Mouse (Mus musculus): ENCODE measurements around the gene Mms19.

The Mms19 gene

DNA sequence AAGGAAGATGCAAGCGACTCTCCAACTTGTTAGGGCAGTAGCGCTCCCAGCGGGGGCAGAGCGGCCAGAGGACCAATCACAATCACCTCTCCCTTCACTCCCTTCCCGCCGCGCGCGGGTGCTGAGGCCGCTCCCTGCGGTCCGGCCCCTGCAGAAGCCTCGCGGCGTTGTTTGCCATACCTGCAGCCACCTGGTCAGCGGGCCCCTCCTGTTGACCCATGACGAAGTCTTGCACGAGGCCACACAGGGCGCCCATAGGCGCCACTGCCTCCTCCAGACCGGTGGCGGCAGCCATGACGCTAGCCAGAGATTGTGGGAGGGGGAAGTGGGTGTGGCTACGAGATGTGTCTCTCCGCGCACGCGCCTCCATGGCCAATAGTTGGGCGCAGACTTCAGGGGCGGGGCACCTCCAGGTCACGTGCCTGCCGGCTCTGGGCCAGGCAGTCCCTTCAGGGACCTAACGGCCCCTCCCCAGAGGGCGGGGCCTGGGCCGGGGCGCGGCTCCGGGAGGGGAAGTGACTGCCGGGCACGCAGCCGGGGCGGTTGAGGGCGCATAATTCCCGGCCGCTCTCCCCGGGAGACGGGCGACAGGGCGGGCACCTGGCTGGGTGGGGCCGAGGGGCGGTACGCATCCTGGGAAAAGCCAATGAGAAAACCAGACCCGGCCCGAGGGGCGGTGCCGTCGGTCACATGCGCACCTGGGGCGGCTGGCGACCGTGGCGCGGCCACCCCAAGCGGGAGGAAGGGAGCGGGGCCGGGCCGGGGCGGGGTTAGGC lies at the start of gene Mms19:
TSS of gene Mms19 (minus strand) at position 339 of the 776 bp plus-strand sequence.
- peak; percentile 98 for DNase-seq (ENCODE audit: low read depth, low spot score)

- peak; percentile 65 for DNase-seq (ENCODE audit: low read depth, low spot score)
These were observed 45.2 kb upstream of the Mms19 start for GRCm38 (mm10) chr19:42026158-42026557.

DNA sequence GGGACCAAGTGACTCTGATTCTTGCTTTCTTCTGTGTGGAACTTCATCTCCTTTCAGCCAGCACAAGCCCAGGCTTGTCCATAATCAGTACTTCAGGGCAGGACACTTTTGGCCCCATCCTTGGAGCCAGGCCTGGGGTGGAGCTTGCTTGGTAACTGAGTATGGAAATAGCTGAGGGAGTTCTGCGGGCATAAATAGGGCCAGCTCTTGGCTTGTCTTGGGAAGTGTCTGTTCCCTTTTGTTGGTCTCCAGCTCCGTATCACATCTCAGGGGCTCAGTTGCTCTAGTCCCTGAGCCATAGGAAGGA lies 41.5 kb upstream of the Mms19 start:
- DNase-seq (ENCODE audit: low read depth, low spot score) = no peak

DNA sequence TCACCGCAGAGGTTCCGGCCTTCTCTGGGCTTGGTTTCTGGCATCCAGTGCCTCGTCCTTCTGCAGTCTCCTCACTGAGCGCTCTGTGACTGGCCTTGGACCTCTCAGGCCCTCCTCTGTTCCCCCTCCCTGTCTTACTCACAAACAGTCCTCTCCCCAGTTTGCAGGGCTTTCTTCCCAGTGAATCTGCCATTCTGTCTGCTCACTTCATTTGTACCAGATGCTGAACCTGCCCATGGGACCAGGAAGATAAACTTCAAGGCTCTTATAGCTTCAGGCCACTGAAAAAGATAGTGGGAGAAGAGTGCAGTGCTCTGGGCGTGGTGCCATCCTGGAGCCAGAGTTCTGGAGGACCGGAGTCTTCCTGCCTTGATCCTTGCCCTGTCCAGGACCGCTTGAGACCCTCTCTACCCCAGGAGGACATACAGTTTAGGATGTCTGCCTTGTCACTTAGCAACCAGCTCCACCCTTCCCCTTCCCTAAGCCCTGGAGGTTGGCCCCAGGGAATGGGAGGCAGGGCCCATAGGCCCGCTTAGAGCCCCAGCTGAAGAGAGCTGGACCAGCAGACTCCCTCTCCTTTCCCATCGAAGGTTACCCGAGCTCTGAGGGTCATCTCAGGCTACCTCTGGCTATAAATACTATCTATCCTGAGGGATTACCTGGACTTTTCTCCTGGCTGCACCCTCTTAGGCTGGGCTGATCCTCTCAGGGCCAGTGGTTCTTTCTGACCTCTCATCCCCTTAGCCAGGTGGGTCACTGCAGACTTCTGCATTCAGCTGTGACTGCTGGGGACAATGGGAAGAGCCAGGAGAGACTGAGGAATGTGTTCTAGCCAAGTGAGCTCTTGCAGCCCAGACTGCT lies 41.0 kb upstream of the Mms19 start:
- DNase-seq (ENCODE audit: low read depth, low spot score) = peak; percentile 84

DNA sequence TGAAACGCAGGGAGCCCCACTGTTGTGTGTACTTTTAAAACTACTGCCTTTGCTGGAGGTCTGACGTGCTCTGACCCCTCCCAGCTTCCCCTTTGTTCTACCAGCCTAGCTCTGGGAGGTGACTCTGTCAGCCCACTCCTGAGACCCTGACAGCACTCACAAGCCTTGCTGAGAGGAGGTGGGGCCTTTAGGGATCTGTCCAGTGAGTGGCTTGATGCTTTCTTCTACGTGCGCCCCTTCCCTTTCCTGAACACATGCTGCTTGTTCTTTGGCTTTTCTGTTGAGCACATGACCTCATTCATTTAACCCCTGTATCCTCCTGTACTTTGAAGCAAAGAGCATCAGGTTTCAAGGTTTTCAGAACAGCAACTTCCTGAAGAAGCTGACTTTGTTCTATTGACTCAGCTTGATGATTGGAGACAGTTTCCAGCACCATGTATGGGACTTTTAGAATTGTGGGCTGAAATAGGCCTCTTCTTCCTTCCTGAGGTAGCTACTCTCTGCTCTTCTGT lies 38.1 kb upstream of the Mms19 start:
- DNase-seq (ENCODE audit: low read depth, low spot score) = no peak

DNA sequence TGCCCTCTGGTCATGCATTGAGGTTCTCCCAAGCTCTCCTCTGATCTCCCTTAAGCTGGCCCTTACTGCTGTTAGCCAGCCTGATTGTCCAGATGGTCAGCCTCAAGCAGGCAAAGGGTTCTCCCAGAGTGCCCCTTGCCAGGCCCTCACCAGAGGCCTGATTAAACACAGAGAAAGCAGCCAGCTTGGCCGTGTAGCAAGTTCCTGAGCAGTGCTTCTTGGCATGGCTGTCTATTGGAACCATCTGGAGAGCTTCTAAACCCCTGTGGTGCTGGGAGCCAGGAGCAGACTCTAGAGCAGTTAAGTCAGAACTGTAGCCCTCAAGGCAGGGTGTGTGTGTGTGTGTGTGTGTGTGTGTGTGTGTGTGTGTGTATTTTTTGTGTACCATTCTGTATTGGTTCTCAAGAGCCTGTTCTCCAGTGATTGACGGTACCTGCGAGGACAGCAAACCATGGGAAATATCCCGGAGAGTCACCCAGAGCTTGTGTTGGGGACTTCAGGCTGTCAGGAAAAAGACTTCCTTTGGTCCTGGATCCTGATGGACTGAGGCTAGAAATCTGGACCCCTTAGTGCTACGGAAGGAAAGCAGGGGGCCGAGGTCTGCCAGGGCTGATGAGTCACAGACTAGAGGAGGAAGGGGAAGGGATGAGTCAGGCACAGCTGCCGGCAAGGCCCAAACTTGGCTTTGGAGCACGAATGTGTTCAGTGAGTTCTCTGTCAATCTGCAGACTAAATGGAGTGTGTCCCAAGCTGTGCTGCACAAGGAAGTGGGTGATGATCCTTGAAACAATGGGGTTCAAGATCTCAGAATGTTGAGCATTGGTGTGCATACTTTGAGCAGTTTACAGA lies 36.7 kb upstream of the Mms19 start:
- DNase-seq (ENCODE audit: low read depth, low spot score) = no peak

- DNase-seq (ENCODE audit: low read depth, low spot score) = no peak
These were observed 35.9 kb upstream of the Mms19 start for GRCm38 (mm10) chr19:42016840-42017239.

GRCm38 (mm10) chr19:42016251-42016650 lies 35.3 kb upstream of the Mms19 start:
- no peak for DNase-seq (ENCODE audit: low read depth, low spot score)

- no peak for DNase-seq (ENCODE audit: low read depth, low spot score)
These were observed 34.0 kb upstream of the Mms19 start for GRCm38 (mm10) chr19:42015001-42015400.

GRCm38 (mm10) chr19:42014231-42014825 lies 33.4 kb upstream of the Mms19 start:
- no peak for DNase-seq (ENCODE audit: low read depth, low spot score)

- peak; percentile 48 for DNase-seq (ENCODE audit: low read depth, low spot score)
These were observed 30.2 kb upstream of the Mms19 start for GRCm38 (mm10) chr19:42011123-42011522.

GRCm38 (mm10) chr19:42010436-42010835 lies 29.5 kb upstream of the Mms19 start:
- DNase-seq (ENCODE audit: low read depth, low spot score) = no peak

DNA sequence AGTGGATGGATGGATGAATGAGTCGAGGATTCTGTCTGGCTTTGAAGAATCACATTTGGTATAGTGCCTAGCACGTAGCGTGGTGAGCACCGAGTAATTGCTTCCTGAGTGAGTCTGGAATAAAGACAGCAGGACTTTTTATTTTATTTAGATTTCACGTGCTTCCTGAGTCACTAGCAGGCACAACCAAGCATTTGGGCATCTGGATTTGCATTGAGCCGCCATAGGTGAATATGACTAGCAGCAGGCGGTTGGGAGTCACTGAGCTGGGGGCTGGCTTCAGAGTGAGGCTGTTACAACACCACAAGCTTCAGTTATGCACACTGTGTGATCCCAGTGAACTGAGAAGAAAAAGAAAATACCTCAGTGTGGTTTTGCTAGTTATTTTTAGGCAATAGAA lies 28.1 kb upstream of the Mms19 start:
- DNase-seq (ENCODE audit: low read depth, low spot score) = no peak

- no peak for DNase-seq (ENCODE audit: low read depth, low spot score)
These were observed 27.6 kb upstream of the Mms19 start for GRCm38 (mm10) chr19:42008586-42008985.

DNA sequence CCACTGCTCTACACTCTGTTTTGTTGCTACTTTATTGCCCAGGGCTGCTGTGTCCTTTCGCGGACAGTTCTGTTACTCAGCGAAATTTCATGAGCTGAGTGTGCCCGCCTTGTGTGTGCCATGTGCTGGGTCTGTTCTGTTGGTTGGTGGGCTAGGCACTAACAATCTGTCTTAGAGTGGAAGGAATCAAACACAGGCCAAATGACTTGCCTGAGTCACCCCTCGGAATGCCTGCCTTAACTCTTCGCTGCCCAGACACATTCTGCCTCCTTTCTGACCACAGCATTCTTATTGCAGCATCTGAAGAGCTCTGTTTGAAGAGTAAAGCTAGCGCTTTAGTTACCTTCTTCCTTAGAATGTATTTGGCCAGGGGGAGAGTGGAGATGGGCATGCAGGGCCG lies 25.6 kb upstream of the Mms19 start:
- DNase-seq (ENCODE audit: low read depth, low spot score) = no peak

- no peak for DNase-seq (ENCODE audit: low read depth, low spot score)
These were observed 24.7 kb upstream of the Mms19 start for GRCm38 (mm10) chr19:42005616-42006015.

DNA sequence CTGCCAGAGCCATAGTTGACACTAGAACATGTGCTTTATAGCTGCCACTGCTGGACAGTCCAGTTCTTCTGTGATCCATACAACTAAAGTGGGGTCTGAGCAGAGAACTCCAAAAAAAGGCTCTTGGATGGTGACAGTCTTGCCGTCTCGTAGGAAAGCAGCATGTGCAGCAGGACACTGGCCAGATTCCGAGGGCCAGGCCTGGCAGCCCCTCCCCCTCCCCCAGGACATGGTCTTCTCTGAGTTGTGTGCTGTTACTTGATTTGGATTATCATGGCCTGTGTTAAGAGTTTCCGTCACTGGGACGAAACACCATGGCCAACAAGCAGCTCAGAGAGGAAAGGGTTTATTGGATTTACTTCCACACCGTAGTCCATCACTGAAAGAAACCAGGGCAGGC lies 23.3 kb upstream of the Mms19 start:
- no peak for DNase-seq (ENCODE audit: low read depth, low spot score)

GRCm38 (mm10) chr19:42001253-42001980 lies 20.5 kb upstream of the Mms19 start:
- DNase-seq (ENCODE audit: low read depth, low spot score) = no peak

GRCm38 (mm10) chr19:42000446-42000958 lies 19.5 kb upstream of the Mms19 start:
- no peak for DNase-seq (ENCODE audit: low read depth, low spot score)

DNA sequence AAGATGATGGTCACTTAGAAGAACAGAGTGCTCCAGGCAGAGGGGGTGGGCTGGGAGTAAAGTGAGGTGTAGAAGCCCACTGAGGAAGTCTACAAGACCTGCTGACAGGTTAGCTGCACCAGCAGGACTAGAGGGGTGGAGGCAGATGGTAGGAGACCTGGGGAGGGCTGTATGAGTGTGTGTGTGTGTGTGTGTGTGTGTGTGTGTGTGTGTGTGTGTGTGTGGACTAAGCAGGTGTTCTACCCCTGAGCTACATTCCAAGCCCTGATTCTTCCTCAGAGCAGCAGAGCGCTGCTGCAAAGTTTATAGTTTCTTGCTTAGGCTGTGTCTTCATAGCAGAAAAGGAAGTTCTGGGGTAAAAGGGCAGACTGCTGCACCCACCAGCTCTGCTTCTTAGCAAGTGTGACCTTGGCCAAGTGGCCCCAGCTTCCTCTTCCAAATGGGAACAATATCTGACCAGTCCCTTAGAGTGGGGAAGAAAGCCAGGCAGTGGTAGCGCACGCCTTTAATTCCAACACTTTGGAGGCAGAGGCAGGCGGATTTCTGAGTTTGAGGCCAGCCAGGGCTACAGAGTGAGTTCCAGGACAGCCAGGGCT lies 18.8 kb upstream of the Mms19 start:
- DNase-seq (ENCODE audit: low read depth, low spot score) = no peak

All from retina, adult 2 months (tissue).